Mouse (Mus musculus) hindbrain, embryonic 12.5 days (tissue): Measurements from ENCODE around the gene Kansl3. TPM values are rescaled to one million over a fixed set of nuclear protein-coding genes. Genes with fewer than 3 reads are reported as not detected.

Experiments
- ATAC-seq: fragments of 200-750 bp; cut with Nextera tagmentation; 2 replicates; pipeline ENCODE4 v1.8.0; 2017; ENCODE audit warnings: moderate TSS enrichment; ENCODE audit not compliant: low FRiP score
- H3K27ac ChIP-seq: fragments of 300-500 bp; sonication (generic); 2 replicates; pipeline ENCODE4 v1.5.1; 2016; ENCODE audit warnings: mild to moderate bottlenecking
- H3K27me3 ChIP-seq: fragments of 300-500 bp; sonication (generic); 2 replicates; pipeline ENCODE4 v1.6.1; 2016; ENCODE audit warnings: mild to moderate bottlenecking
- H3K36me3 ChIP-seq: fragments of 300-500 bp; sonication (generic); 2 replicates; pipeline ENCODE4 v1.6.1; 2016; ENCODE audit warnings: mild to moderate bottlenecking
- H3K4me1 ChIP-seq: fragments of 300-500 bp; sonication (generic); 2 replicates; pipeline ENCODE4 v1.6.1; 2016
- H3K4me2 ChIP-seq: fragments of 300-500 bp; sonication (generic); replicated peaks from 2 replicates; pipeline ENCODE4 v1.6.1; 2016; ENCODE audit warnings: mild to moderate bottlenecking
- H3K4me3 ChIP-seq: fragments of 300-500 bp; sonication (generic); 2 replicates; pipeline ENCODE4 v1.5.1; 2016; ENCODE audit warnings: mild to moderate bottlenecking
- H3K9ac ChIP-seq: fragments of 300-500 bp; sonication (generic); 2 replicates; pipeline ENCODE4 v1.6.1; 2016; ENCODE audit warnings: mild to moderate bottlenecking, moderate library complexity
- H3K9me3 ChIP-seq: fragments of 300-500 bp; sonication (generic); replicated peaks from 2 replicates; pipeline ENCODE4 v1.6.1; 2016; ENCODE audit warnings: mild to moderate bottlenecking
- WGBS: fragments of 180-500 bp; shearing (Covaris S2); methylation state at CpG from one replicate; pipeline ENCODE4 v1.1.7; 2016; 5-methylcytosine and 5-hydroxymethylcytosine counted together
- polyA plus RNA-seq: library from polyadenylated mRNA; unstranded; fragments of >200 nt; fragmentation: Nextera tagmentation; extraction: Ambion mirVana; gene quantifications from 2 replicates; pipeline ENCODE4 v1.2.1, GENCODE M21; 2016

The Kansl3 gene
- polyA plus RNA-seq, 1 experiment from 2014 or later: 45.4 TPM

GRCm38 (mm10) chr1:36309498-36309901 is 59.5 kb downstream of the Kansl3 start:
- Histone ChIP-seq H3K4me1 (peaks cover 22% of the 10 kb centered on the region), H3K27me3 (peaks cover 20% of the 10 kb centered on the region), H3K4me3 (no peak overlapping the region), H3K36me3 (no peaks in the 10 kb centered on the region), H3K9me3 (no peaks in the 10 kb centered on the region), H3K9ac (no peak overlapping the region), H3K27ac (no peak overlapping the region), H3K4me2 (peak overlapping the region; percentile 17; the same call in 1 of the 2 replicates)
- WGBS: 15% methylated on average over 3 of the region's 3 CpGs
- no peak for ATAC-seq

- ATAC-seq: no peak
- 57% methylated on average over 9 of the region's 9 CpGs for WGBS
- peak overlapping the region; percentile 94 for H3K4me2 ChIP-seq
- no peak overlapping the region for H3K9ac ChIP-seq
- no peak overlapping the region for H3K4me3 ChIP-seq
- no peak overlapping the region for H3K27ac ChIP-seq
- H3K9me3 ChIP-seq: no peaks in the 10 kb centered on the region
- no peaks in the 10 kb centered on the region for H3K36me3 ChIP-seq
- H3K4me1 ChIP-seq: peaks cover 22% of the 10 kb centered on the region
- H3K27me3 ChIP-seq: peaks cover 25% of the 10 kb centered on the region
Observed at GRCm38 (mm10) chr1:36308966-36309475, 60.0 kb downstream of the Kansl3 start.

GRCm38 (mm10) chr1:36308451-36308901 is 60.5 kb downstream of the Kansl3 start:
- Histone ChIP-seq H3K27ac (no peak overlapping the region), H3K4me2 (peak overlapping the region; percentile 94), H3K9ac (peak overlapping the region; percentile 64; the same call in 1 of the 2 replicates), H3K4me1 (peaks cover 22% of the 10 kb centered on the region), H3K27me3 (peaks cover 26% of the 10 kb centered on the region), H3K36me3 (no peaks in the 10 kb centered on the region), H3K9me3 (no peaks in the 10 kb centered on the region), H3K4me3 (peak overlapping the region; percentile 51)
- no peak for ATAC-seq
- WGBS: 5% methylated on average over 12 of the region's 12 CpGs

- Histone ChIP-seq H3K36me3 (no peaks in the 10 kb centered on the region), H3K4me3 (peak within 1 kb of the TSS; percentile 51), H3K27ac (peak within 1 kb of the TSS; percentile 18; the same call in 1 of the 2 replicates), H3K27me3 (peaks cover 31% of the 10 kb centered on the region), H3K9me3 (no peaks in the 10 kb centered on the region), H3K4me1 (peaks cover 27% of the 10 kb centered on the region), H3K4me2 (peak within 1 kb of the TSS; percentile 94), H3K9ac (peak within 1 kb of the TSS; percentile 64)
- 1% methylated on average over 65 of the region's 65 CpGs for WGBS
- ATAC-seq: peak; percentile 92
Observed at GRCm38 (mm10) chr1:36307495-36308280, 61.3 kb downstream of the Kansl3 start, which contains the start of gene Arid5a. Gene Arid5a (plus strand): TSS chr1:36307733.

GRCm38 (mm10) chr1:36307121-36307494 is 61.9 kb downstream of the Kansl3 start:
- no peak overlapping the region for H3K9ac ChIP-seq
- peaks cover 34% of the 10 kb centered on the region for H3K27me3 ChIP-seq
- peaks cover 27% of the 10 kb centered on the region for H3K4me1 ChIP-seq
- no peak overlapping the region for H3K27ac ChIP-seq
- no peak overlapping the region for H3K4me2 ChIP-seq
- ATAC-seq: peak; percentile 11
- H3K36me3 ChIP-seq: no peaks in the 10 kb centered on the region
- H3K4me3 ChIP-seq: no peak overlapping the region
- WGBS: 66% methylated on average over 7 of the region's 7 CpGs
- no peaks in the 10 kb centered on the region for H3K9me3 ChIP-seq

GRCm38 (mm10) chr1:36306120-36306519 is 62.9 kb downstream of the Kansl3 start:
- no peak overlapping the region for H3K4me2 ChIP-seq
- H3K27ac ChIP-seq: no peak overlapping the region
- 83% methylated on average over 6 of the region's 6 CpGs for WGBS
- H3K9me3 ChIP-seq: no peaks in the 10 kb centered on the region
- no peak overlapping the region for H3K9ac ChIP-seq
- H3K4me1 ChIP-seq: peaks cover 27% of the 10 kb centered on the region
- ATAC-seq: no peak
- no peak overlapping the region for H3K4me3 ChIP-seq
- no peaks in the 10 kb centered on the region for H3K36me3 ChIP-seq
- peaks cover 42% of the 10 kb centered on the region for H3K27me3 ChIP-seq

- no peaks in the 10 kb centered on the region for H3K9me3 ChIP-seq
- H3K27ac ChIP-seq: no peak overlapping the region
- H3K9ac ChIP-seq: no peak overlapping the region
- ATAC-seq: no peak
- peaks cover 51% of the 10 kb centered on the region for H3K27me3 ChIP-seq
- no peak overlapping the region for H3K4me2 ChIP-seq
- H3K4me1 ChIP-seq: peaks cover 24% of the 10 kb centered on the region
- no peaks in the 10 kb centered on the region for H3K36me3 ChIP-seq
- no peak overlapping the region for H3K4me3 ChIP-seq
- 62% methylated on average over 7 of the region's 7 CpGs for WGBS
Observed at GRCm38 (mm10) chr1:36304764-36305163, 64.2 kb downstream of the Kansl3 start.

GRCm38 (mm10) chr1:36303381-36304320 is 65.3 kb downstream of the Kansl3 start:
- ATAC-seq: 0 out of 2 replicates have a peak, but pooled peaks have one; percentile 9
- peak overlapping the region; percentile 65 for H3K4me2 ChIP-seq
- no peaks in the 10 kb centered on the region for H3K9me3 ChIP-seq
- no peak overlapping the region for H3K27ac ChIP-seq
- peak overlapping the region; percentile 23 for H3K9ac ChIP-seq
- peak overlapping the region; percentile 35 for H3K4me3 ChIP-seq
- peaks cover 13% of the 10 kb centered on the region for H3K4me1 ChIP-seq
- H3K36me3 ChIP-seq: no peaks in the 10 kb centered on the region
- 10% methylated on average over 30 of the region's 30 CpGs for WGBS
- H3K27me3 ChIP-seq: peaks cover 43% of the 10 kb centered on the region

GRCm38 (mm10) chr1:36302957-36303356 is 66.0 kb downstream of the Kansl3 start:
- peak overlapping the region; percentile 23 for H3K9ac ChIP-seq
- H3K4me3 ChIP-seq: peak overlapping the region; percentile 35
- H3K27me3 ChIP-seq: peaks cover 38% of the 10 kb centered on the region
- H3K9me3 ChIP-seq: no peaks in the 10 kb centered on the region
- H3K4me1 ChIP-seq: peaks cover 6% of the 10 kb centered on the region
- ATAC-seq: no peak
- WGBS: 19% methylated on average over 9 of the region's 9 CpGs
- H3K36me3 ChIP-seq: no peaks in the 10 kb centered on the region
- peak overlapping the region; percentile 65 for H3K4me2 ChIP-seq
- H3K27ac ChIP-seq: no peak overlapping the region

GRCm38 (mm10) chr1:36302273-36302672 is 66.7 kb downstream of the Kansl3 start:
- WGBS: 74% methylated on average over 8 of the region's 8 CpGs
- ATAC-seq: no peak
- H3K27me3 ChIP-seq: peaks cover 38% of the 10 kb centered on the region

GRCm38 (mm10) chr1:36300486-36300885 is 68.5 kb downstream of the Kansl3 start:
- Histone ChIP-seq H3K27me3 (peaks cover 42% of the 10 kb centered on the region), H3K4me3 (no peak overlapping the region), H3K4me1 (peaks cover 5% of the 10 kb centered on the region; the same call in 1 of the 2 replicates), H3K27ac (no peak overlapping the region), H3K4me2 (no peak overlapping the region), H3K9ac (no peak overlapping the region), H3K9me3 (no peaks in the 10 kb centered on the region), H3K36me3 (no peaks in the 10 kb centered on the region)
- WGBS: 84% methylated on average over 6 of the region's 6 CpGs
- ATAC-seq: no peak

More at GRCm38 (mm10) chr1:36302273-36302672, 66.7 kb downstream of the Kansl3 start:
- H3K4me1 ChIP-seq: peaks cover 5% of the 10 kb centered on the region; the same call in 1 of the 2 replicates
- no peaks in the 10 kb centered on the region for H3K9me3 ChIP-seq
- no peak overlapping the region for H3K4me3 ChIP-seq
- no peak overlapping the region for H3K4me2 ChIP-seq
- H3K9ac ChIP-seq: no peak overlapping the region
- no peak overlapping the region for H3K27ac ChIP-seq
- no peaks in the 10 kb centered on the region for H3K36me3 ChIP-seq

- Histone ChIP-seq H3K9me3 (no peaks in the 10 kb centered on the region), H3K27me3 (peaks cover 41% of the 10 kb centered on the region), H3K4me2 (no peak overlapping the region), H3K36me3 (no peaks in the 10 kb centered on the region), H3K4me1 (peaks cover 5% of the 10 kb centered on the region; the same call in 1 of the 2 replicates), H3K4me3 (no peak overlapping the region), H3K27ac (no peak overlapping the region), H3K9ac (no peak overlapping the region)
- ATAC-seq: no peak
- WGBS: 56% methylated on average over 2 of the region's 2 CpGs
Observed at GRCm38 (mm10) chr1:36299676-36300075, 69.3 kb downstream of the Kansl3 start.
